Mouse (Mus musculus): ENCODE data around the gene Ehhadh.

- TF ChIP-seq EP300 (IDR thresholded peaks at IDR 0.05; ENCODE audit: insufficient read depth, low read depth, low read length) = no peak
- TF ChIP-seq CTCF (IDR thresholded peaks at IDR 0.05; ENCODE audit: low read depth, low read length) = no peak
These were observed 27.5 kb upstream of the Ehhadh start for GRCm38 (mm10) chr16:21814861-21815668.

Measured in ES-Bruce4 (cell line).